Mouse (Mus musculus) C2C12 (cell line): Measurements from ENCODE around the gene Trak2. TPM values are rescaled to one million over a fixed set of nuclear protein-coding genes. Genes with fewer than 3 reads are reported as not detected.
A peak's percentile ranks its signal among the peaks of the same experiment; 100 is the strongest.

Source experiments
- H3K27me3 ChIP-seq: one replicate; pipeline ENCODE4 v1.6.1; 2011; ENCODE audit not compliant: control insufficient read depth, insufficient read depth, insufficient read length
- H3K36me3 ChIP-seq: one replicate; pipeline ENCODE4 v1.6.1; 2011; ENCODE audit not compliant: control insufficient read depth, insufficient read depth
- H3K4me3 ChIP-seq: one replicate; pipeline ENCODE4 v1.5.1; 2011; ENCODE audit warnings: mild to moderate bottlenecking, control low read depth; ENCODE audit not compliant: poor library complexity, insufficient read depth, severe bottlenecking
- H3K79me2 ChIP-seq: one replicate; pipeline ENCODE4 v1.6.1; 2011; ENCODE audit not compliant: control insufficient read depth, insufficient read depth
- H3K79me3 ChIP-seq: one replicate; pipeline ENCODE4 v1.6.1; 2011; ENCODE audit warnings: low read depth, control low read depth
- H3ac ChIP-seq: one replicate; pipeline ENCODE3; 2011; ENCODE audit warnings: low read depth; ENCODE audit not compliant: control insufficient read depth, insufficient read length
- CEBPB ChIP-seq: IDR thresholded peaks from one replicate; pipeline ENCODE4 v1.6.1; 2011; ENCODE audit warnings: low read depth, mild to moderate bottlenecking, control low read depth, moderate library complexity
- CTCF ChIP-seq: IDR thresholded peaks from one replicate; pipeline ENCODE4 v1.5.1; 2011; ENCODE audit not compliant: control insufficient read depth, insufficient read depth, insufficient read length
- FOSL1 ChIP-seq: IDR thresholded peaks from one replicate; pipeline ENCODE4 v1.8.0; 2011; ENCODE audit warnings: mild to moderate bottlenecking, low read length; ENCODE audit not compliant: poor library complexity, insufficient read depth, severe bottlenecking
- MAX ChIP-seq: IDR thresholded peaks from one replicate; pipeline ENCODE4 v1.6.1; 2011; ENCODE audit warnings: mild to moderate bottlenecking, control low read depth
- MYOD1 ChIP-seq: IDR thresholded peaks from one replicate; pipeline ENCODE4 v1.6.1; 2011; ENCODE audit warnings: low read depth; ENCODE audit not compliant: control insufficient read depth, insufficient read length
- MYOG ChIP-seq: IDR thresholded peaks from one replicate; pipeline ENCODE4 v1.6.1; 2011; ENCODE audit not compliant: control insufficient read depth, insufficient read length; ENCODE audit errors: extremely low read depth
- USF1 ChIP-seq: IDR thresholded peaks from one replicate; pipeline ENCODE4 v1.6.1; 2011; ENCODE audit warnings: low read depth, mild to moderate bottlenecking, control low read depth, moderate library complexity
- polyA plus RNA-seq: library from polyadenylated mRNA; unstranded; fragments of >200 nt; fragmentation: generic; extraction: Trizol; gene quantifications from one replicate; pipeline ENCODE4 v1.2.1, GENCODE M21; 2012; ENCODE audit warnings: missing spikeins

Trak2 gene
- polyA plus RNA-seq, 1 experiment = 12.2 TPM

GRCm38 (mm10) chr1:58945523-58945922, 27.7 kb downstream of the Trak2 start:
- Histone ChIP-seq H3K4me3 (no peak overlapping the region), H3K27me3 (no peaks in the 10 kb centered on the region), H3K36me3 (peaks cover 19% of the 10 kb centered on the region), H3K79me3 (peaks cover 36% of the 10 kb centered on the region), H3K79me2 (peaks cover 43% of the 10 kb centered on the region), H3ac (no peak overlapping the region)
- TF ChIP-seq USF1 = no peak

GRCm38 (mm10) chr1:58937606-58938099, 35.6 kb downstream of the Trak2 start:
- H3K36me3 ChIP-seq = peaks cover 13% of the 10 kb centered on the region
- H3K4me3 ChIP-seq = no peak overlapping the region
- TF ChIP-seq MYOD1 (no peak), MYOG (no peak), FOSL1 (no peak), USF1 (no peak), CTCF (no peak), CEBPB (no peak), MAX (no peak)
- H3K79me3 ChIP-seq = no peaks in the 10 kb centered on the region
- no peaks in the 10 kb centered on the region for H3K27me3 ChIP-seq
- H3K79me2 ChIP-seq = peaks cover 6% of the 10 kb centered on the region
- H3ac ChIP-seq = no peak overlapping the region

GRCm38 (mm10) chr1:58936746-58937605, 36.3 kb downstream of the Trak2 start:
- Histone ChIP-seq H3K79me3 (no peaks in the 10 kb centered on the region), H3K79me2 (peaks cover 6% of the 10 kb centered on the region), H3ac (no peak overlapping the region), H3K4me3 (no peak overlapping the region), H3K36me3 (peaks cover 13% of the 10 kb centered on the region), H3K27me3 (no peaks in the 10 kb centered on the region)
- TF ChIP-seq CTCF = no peak
- TF ChIP-seq FOSL1 = no peak
- TF ChIP-seq USF1 = no peak
- no peak for TF ChIP-seq MAX
- no peak for TF ChIP-seq CEBPB
- TF ChIP-seq MYOG = no peak

- H3K27me3 ChIP-seq = no peaks in the 10 kb centered on the region
- H3K36me3 ChIP-seq = peaks cover 31% of the 10 kb centered on the region
- H3K4me3 ChIP-seq = no peak overlapping the region
- H3ac ChIP-seq = no peak overlapping the region
- no peak for TF ChIP-seq FOSL1
- peaks cover 27% of the 10 kb centered on the region for H3K79me2 ChIP-seq
- peaks cover 9% of the 10 kb centered on the region for H3K79me3 ChIP-seq
These were observed 46.6 kb downstream of the Trak2 start for GRCm38 (mm10) chr1:58926664-58927063.

GRCm38 (mm10) chr1:58917566-58917965, 55.7 kb downstream of the Trak2 start:
- no peaks in the 10 kb centered on the region for H3K79me3 ChIP-seq
- H3K27me3 ChIP-seq = no peaks in the 10 kb centered on the region
- TF ChIP-seq CEBPB = no peak
- no peak for TF ChIP-seq MYOD1
- TF ChIP-seq CTCF = no peak
- TF ChIP-seq FOSL1 = no peak
- no peak for TF ChIP-seq USF1
- no peak for TF ChIP-seq MAX
- no peak for TF ChIP-seq MYOG
- H3K4me3 ChIP-seq = no peak overlapping the region
- H3K79me2 ChIP-seq = no peaks in the 10 kb centered on the region
- peaks cover 75% of the 10 kb centered on the region for H3K36me3 ChIP-seq
- no peak overlapping the region for H3ac ChIP-seq

GRCm38 (mm10) chr1:58909636-58910272, 63.5 kb downstream of the Trak2 start:
- TF ChIP-seq CEBPB = no peak
- TF ChIP-seq MYOD1 = no peak
- TF ChIP-seq FOSL1 = peak; percentile 72
- no peak for TF ChIP-seq CTCF
- no peak for TF ChIP-seq MYOG
- Histone ChIP-seq H3K79me2 (no peaks in the 10 kb centered on the region), H3K79me3 (no peaks in the 10 kb centered on the region), H3ac (peak overlapping the region; percentile 12), H3K36me3 (peaks cover 75% of the 10 kb centered on the region), H3K4me3 (no peak overlapping the region), H3K27me3 (no peaks in the 10 kb centered on the region)
